Mouse (Mus musculus) G1E (cell line): Measurements from ENCODE around the gene Frmd8.

ENCODE experiments used
- CTCF ChIP-seq: IDR thresholded peaks from 2 replicates; pipeline ENCODE4 v1.5.1; 2012; ENCODE audit warnings: low read depth, low read length, inconsistent platforms, mixed read lengths
- GATA2 ChIP-seq: IDR thresholded peaks from 2 replicates; pipeline ENCODE4 v1.6.1; 2012; ENCODE audit warnings: low read depth, low read length, inconsistent platforms, borderline replicate concordance

GRCm38 (mm10) chr19:5823266-5823839, 51.7 kb downstream of the Frmd8 start:
- TF ChIP-seq CTCF (no peak), GATA2 (no peak)
